Mouse (Mus musculus): ENCODE results near the gene Zfp36l2. TPM values are rescaled to one million over a fixed set of nuclear protein-coding genes. Genes with fewer than 3 reads are reported as not detected.
A peak's percentile ranks its signal among the peaks of the same experiment; 100 is the strongest.

The Zfp36l2 gene
- total and polyA plus RNA-seq, 3 experiments: 8.9 to 24.2 (median 9.0) TPM

- H3K4me2 ChIP-seq (ENCODE audit: insufficient read depth, low read depth, poor library complexity, severe bottlenecking): no peak overlapping the region
- no peak overlapping the region for H3K4me3 ChIP-seq (replicated peaks in 1 of 3; ENCODE audit: low read depth in 2 of 3, low read length in 2 of 3, poor library complexity in 1 of 3)
- H3K9ac ChIP-seq (ENCODE audit: insufficient read depth, low read depth): no peak overlapping the region
- no peaks in the 10 kb centered on the region for H3K27me3 ChIP-seq (replicated peaks)
- no peaks in the 10 kb centered on the region for H3K9me3 ChIP-seq (replicated peaks; ENCODE audit: low read length)
- H3K36me3 ChIP-seq (replicated peaks in 1 of 2; ENCODE audit: control insufficient read depth in 1 of 2, insufficient read depth in 1 of 2, low read length in 1 of 2): peaks cover 26 to 77% of the 10 kb centered on the region in 2 experiments
- DNase-seq (ENCODE audit: extremely low read depth): no peak
- no peaks in the 10 kb centered on the region for H3K79me2 ChIP-seq (replicated peaks; ENCODE audit: control insufficient read depth, extremely low read depth, insufficient read depth, poor library complexity, severe bottlenecking)
- peaks cover 5 to 33% of the 10 kb centered on the region in 2 experiments for H3K4me1 ChIP-seq (ENCODE audit: control insufficient read depth in 1 of 2, insufficient read depth in 2 of 2)
- dilution Hi-C loops (cut with MboI; ENCODE audit: extremely low pct_ligation_motif_present, extremely low pct_unique_long_range_greater_than_20kb, low sequenced_read_pairs): no loop called here
- H3K27ac ChIP-seq (ENCODE audit: insufficient read depth, low read depth): no peak overlapping the region
- TF ChIP-seq POLR2A (IDR thresholded peaks at IDR 0.05; ENCODE audit: low read depth, low read length) (no peak), BHLHE40 (IDR thresholded peaks at IDR 0.05; ENCODE audit: low read depth, low read length) (no peak), ELF1 (IDR thresholded peaks at IDR 0.05; ENCODE audit: low read depth, low read length) (no peak), USF2 (conservative IDR thresholded peaks at IDR 0.05; ENCODE audit: low read depth, low read length) (no peak), RAD21 (IDR thresholded peaks at IDR 0.05; ENCODE audit: low read depth, low read length) (no peak), CTCF (conservative IDR thresholded peaks at IDR 0.05 in 1 of 2, IDR thresholded peaks at IDR 0.05 in 1 of 2; ENCODE audit: low read depth in 2 of 2, low read length in 2 of 2) (no peak), ZNF384 (IDR thresholded peaks at IDR 0.05; ENCODE audit: low read depth, low read length) (no peak), SIN3A (IDR thresholded peaks at IDR 0.05; ENCODE audit: low read length) (no peak), HCFC1 (IDR thresholded peaks at IDR 0.05; ENCODE audit: low read depth, low read length) (no peak), UBTF (IDR thresholded peaks at IDR 0.05; ENCODE audit: low read depth, low read length) (no peak), NRF1 (IDR thresholded peaks at IDR 0.05; ENCODE audit: low read depth, low read length) (no peak), PAX5 (IDR thresholded peaks at IDR 0.05; ENCODE audit: low read length) (no peak), EP300 (IDR thresholded peaks at IDR 0.05; ENCODE audit: low read length) (no peak), POLR2AphosphoS2 (IDR thresholded peaks at IDR 0.05; ENCODE audit: low read depth, low read length) (no peak), JUND (conservative IDR thresholded peaks at IDR 0.05; ENCODE audit: low read depth, low read length) (no peak), CHD1 (IDR thresholded peaks at IDR 0.05; ENCODE audit: low read depth, low read length) (no peak)
- in situ Hi-C loops (cut with MboI; ENCODE audit: low pct_ligation_motif_present, low pct_unique_long_range_greater_than_20kb, low sequenced_read_pairs): no loop called here
These were observed 46.0 kb upstream of the Zfp36l2 start for GRCm38 (mm10) chr17:84233758-84234157.

DNA sequence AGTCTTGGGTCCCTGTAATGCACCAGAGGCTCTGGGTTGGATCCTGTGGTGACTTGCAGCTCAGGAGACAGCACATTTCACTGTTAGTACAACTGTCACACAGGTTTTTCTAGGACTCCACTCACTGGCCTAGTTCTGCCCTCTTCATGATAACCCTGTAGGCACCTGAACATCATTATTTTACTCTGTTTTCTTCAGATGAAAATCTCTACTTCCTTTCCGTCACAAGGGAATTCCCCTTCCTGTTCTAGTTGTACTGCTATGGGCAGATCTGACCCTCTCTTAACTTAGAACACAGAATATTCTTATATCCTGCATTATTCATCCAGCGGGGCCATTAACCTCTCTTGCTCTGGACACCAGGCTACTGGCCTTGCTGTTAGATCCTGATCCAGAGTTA, 43.6 kb upstream of the Zfp36l2 start:
- no peaks in the 10 kb centered on the region for H3K27me3 ChIP-seq (replicated peaks)
- peak overlapping the region; percentile 40 for H3K4me2 ChIP-seq (ENCODE audit: insufficient read depth, low read depth, poor library complexity, severe bottlenecking)
- peak; percentile 60 for DNase-seq (ENCODE audit: extremely low read depth)
- dilution Hi-C loops (cut with MboI; ENCODE audit: extremely low pct_ligation_motif_present, extremely low pct_unique_long_range_greater_than_20kb, low sequenced_read_pairs) (no loop called here), in situ Hi-C loops (cut with MboI; ENCODE audit: low pct_ligation_motif_present, low pct_unique_long_range_greater_than_20kb, low sequenced_read_pairs) (no loop called here)
- no peak overlapping the region for H3K27ac ChIP-seq (ENCODE audit: insufficient read depth, low read depth)
- no peaks in the 10 kb centered on the region for H3K79me2 ChIP-seq (replicated peaks; ENCODE audit: control insufficient read depth, extremely low read depth, insufficient read depth, poor library complexity, severe bottlenecking)
- no peak overlapping the region for H3K4me3 ChIP-seq (replicated peaks in 1 of 3; ENCODE audit: low read depth in 2 of 3, low read length in 2 of 3, poor library complexity in 1 of 3)
- TF ChIP-seq RCOR1 (conservative IDR thresholded peaks at IDR 0.05; ENCODE audit: low read depth, low read length) (no peak), MAX (IDR thresholded peaks at IDR 0.05; ENCODE audit: low read length) (no peak), MEF2A (IDR thresholded peaks at IDR 0.05; ENCODE audit: borderline replicate concordance, low read depth, low read length) (no peak), ZC3H11A (IDR thresholded peaks at IDR 0.05; ENCODE audit: low read depth, low read length) (no peak), BHLHE40 (IDR thresholded peaks at IDR 0.05; ENCODE audit: low read depth, low read length) (no peak), PAX5 (IDR thresholded peaks at IDR 0.05; ENCODE audit: low read length) (no peak), RAD21 (IDR thresholded peaks at IDR 0.05; ENCODE audit: low read depth, low read length) (no peak), UBTF (IDR thresholded peaks at IDR 0.05; ENCODE audit: low read depth, low read length) (no peak), HCFC1 (IDR thresholded peaks at IDR 0.05; ENCODE audit: low read depth, low read length) (no peak), TCF12 (IDR thresholded peaks at IDR 0.05; ENCODE audit: low read depth, low read length) (no peak), IRF4 (IDR thresholded peaks at IDR 0.05; ENCODE audit: low read depth, low read length) (no peak), ETS1 (conservative IDR thresholded peaks at IDR 0.05; ENCODE audit: low read depth, low read length) (no peak), ELF1 (IDR thresholded peaks at IDR 0.05; ENCODE audit: low read depth, low read length) (no peak), ZMIZ1 (IDR thresholded peaks at IDR 0.05; ENCODE audit: low read depth, low read length) (no peak), MYC (IDR thresholded peaks at IDR 0.05; ENCODE audit: low read depth, low read length) (no peak), CTCF (conservative IDR thresholded peaks at IDR 0.05 in 1 of 2, IDR thresholded peaks at IDR 0.05 in 1 of 2; ENCODE audit: low read depth in 2 of 2, low read length in 2 of 2) (no peak), MAZ (IDR thresholded peaks at IDR 0.05; ENCODE audit: low read depth, low read length) (no peak), KAT2A (IDR thresholded peaks at IDR 0.05; ENCODE audit: insufficient replicate concordance, low read length) (no peak), CHD1 (IDR thresholded peaks at IDR 0.05; ENCODE audit: low read depth, low read length) (no peak), POLR2AphosphoS2 (IDR thresholded peaks at IDR 0.05; ENCODE audit: low read depth, low read length) (no peak)
- peak overlapping the region; percentile 30; the same call in 1 of the 2 replicates for H3K9ac ChIP-seq (ENCODE audit: insufficient read depth, low read depth)
- no peaks in the 10 kb centered on the region for H3K9me3 ChIP-seq (replicated peaks; ENCODE audit: low read length)
- H3K4me1 ChIP-seq (ENCODE audit: control insufficient read depth in 1 of 2, insufficient read depth in 2 of 2): peaks cover 5 to 48% of the 10 kb centered on the region in 2 experiments
- H3K36me3 ChIP-seq (replicated peaks in 1 of 2; ENCODE audit: control insufficient read depth in 1 of 2, insufficient read depth in 1 of 2, low read length in 1 of 2): peaks cover 33 to 79% of the 10 kb centered on the region in 2 experiments
